Mouse (Mus musculus) lung, embryonic 16.5 days (tissue): ENCODE results near the gene Tcte1. TPM values are rescaled to one million over a fixed set of nuclear protein-coding genes. Genes with fewer than 3 reads are reported as not detected.

ENCODE experiments used
- ATAC-seq: fragments of 200-750 bp; cut with Nextera tagmentation; 2 replicates; pipeline ENCODE4 v1.8.0; 2017; ENCODE audit warnings: low read depth, mild to moderate bottlenecking, moderate library complexity
- H3K27ac ChIP-seq: fragments of 300-500 bp; sonication (generic); 2 replicates; pipeline ENCODE4 v1.5.1; 2014; ENCODE audit warnings: mild to moderate bottlenecking, control low read depth, low read length
- H3K27me3 ChIP-seq: fragments of 300-500 bp; sonication (generic); 2 replicates; pipeline ENCODE4 v1.6.1; 2014; ENCODE audit warnings: low read depth, low read length, mixed read lengths; ENCODE audit not compliant: control insufficient read depth, insufficient read depth
- H3K36me3 ChIP-seq: fragments of 300-500 bp; sonication (generic); 2 replicates; pipeline ENCODE4 v1.6.1; 2014; ENCODE audit warnings: low read length; ENCODE audit not compliant: control insufficient read depth, insufficient read depth
- H3K4me1 ChIP-seq: fragments of 300-500 bp; sonication (generic); replicated peaks from 2 replicates; pipeline ENCODE4 v1.6.1; 2014; ENCODE audit warnings: low read length, mixed read lengths; ENCODE audit not compliant: control insufficient read depth, insufficient read depth
- H3K4me2 ChIP-seq: fragments of 300-500 bp; sonication (generic); 2 replicates; pipeline ENCODE4 v1.6.1; 2014; ENCODE audit warnings: low read depth, low read length, control low read depth
- H3K4me3 ChIP-seq: fragments of 300-500 bp; sonication (generic); 2 replicates; pipeline ENCODE4 v1.5.1; 2014; ENCODE audit warnings: mild to moderate bottlenecking, low read length, control low read depth
- H3K9ac ChIP-seq: fragments of 300-500 bp; sonication (generic); 2 replicates; pipeline ENCODE4 v1.6.1; 2014; ENCODE audit warnings: low read length, control low read depth
- H3K9me3 ChIP-seq: fragments of 300-500 bp; sonication (generic); 2 replicates; pipeline ENCODE4 v1.6.1; 2016; ENCODE audit warnings: low read length; ENCODE audit not compliant: control insufficient read depth
- WGBS: fragments of 180-500 bp; shearing (Covaris S2); extraction: QIAGEN DNeasy Blood & Tissue Kit; methylation state at CpG from one replicate; pipeline ENCODE4 v1.1.7; 2014; 5-methylcytosine and 5-hydroxymethylcytosine counted together
- polyA plus RNA-seq: library from polyadenylated mRNA; unstranded; fragments of >200 nt; fragmentation: Nextera tagmentation; extraction: Ambion mirVana; gene quantifications from 2 replicates; pipeline ENCODE4 v1.2.1, GENCODE M21; 2015

Tcte1 gene
- polyA plus RNA-seq, 1 experiment from 2014 or later: 1.7 TPM

DNA sequence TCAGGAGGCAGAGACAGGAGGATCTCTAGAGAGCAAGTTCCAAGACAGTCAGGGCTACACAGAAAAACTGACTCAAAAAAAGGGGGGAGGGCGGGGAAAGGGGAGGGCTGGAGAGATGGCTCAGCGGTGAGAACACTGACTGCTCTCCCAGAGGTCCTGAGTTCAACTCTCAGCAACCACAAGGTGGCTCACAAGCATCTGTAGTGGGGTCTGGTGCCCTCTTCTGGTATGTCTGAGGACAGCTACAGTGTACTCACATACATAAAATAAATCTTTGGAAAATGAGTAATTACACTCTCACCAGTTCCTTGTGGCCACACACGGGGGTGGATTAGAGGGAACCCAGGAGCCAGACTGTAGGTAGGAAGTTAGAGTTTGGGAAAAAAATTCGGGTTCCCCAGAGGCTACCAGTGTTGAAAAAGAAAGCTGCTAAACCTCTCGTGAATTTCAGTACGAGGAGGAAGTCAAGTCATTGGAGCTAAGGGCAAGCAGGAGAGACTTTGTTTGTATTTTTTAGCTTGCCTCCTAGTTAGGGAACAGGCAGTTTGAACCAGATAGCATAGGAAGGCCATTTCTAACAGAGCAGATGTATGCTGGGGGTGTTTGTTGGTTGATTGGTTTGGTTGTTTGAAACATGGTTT, 59.6 kb downstream of the Tcte1 start:
- no peak overlapping the region for H3K9ac ChIP-seq
- no peak overlapping the region for H3K4me3 ChIP-seq
- peaks cover 10% of the 10 kb centered on the region for H3K36me3 ChIP-seq
- peaks cover 3% of the 10 kb centered on the region; the same call in 1 of the 2 replicates for H3K9me3 ChIP-seq
- no peak overlapping the region for H3K27ac ChIP-seq
- no peak for ATAC-seq
- 63% methylated on average over 6 of the region's 6 CpGs for WGBS
- peaks cover 35% of the 10 kb centered on the region for H3K4me1 ChIP-seq
- H3K27me3 ChIP-seq: no peaks in the 10 kb centered on the region
- no peak overlapping the region for H3K4me2 ChIP-seq

DNA sequence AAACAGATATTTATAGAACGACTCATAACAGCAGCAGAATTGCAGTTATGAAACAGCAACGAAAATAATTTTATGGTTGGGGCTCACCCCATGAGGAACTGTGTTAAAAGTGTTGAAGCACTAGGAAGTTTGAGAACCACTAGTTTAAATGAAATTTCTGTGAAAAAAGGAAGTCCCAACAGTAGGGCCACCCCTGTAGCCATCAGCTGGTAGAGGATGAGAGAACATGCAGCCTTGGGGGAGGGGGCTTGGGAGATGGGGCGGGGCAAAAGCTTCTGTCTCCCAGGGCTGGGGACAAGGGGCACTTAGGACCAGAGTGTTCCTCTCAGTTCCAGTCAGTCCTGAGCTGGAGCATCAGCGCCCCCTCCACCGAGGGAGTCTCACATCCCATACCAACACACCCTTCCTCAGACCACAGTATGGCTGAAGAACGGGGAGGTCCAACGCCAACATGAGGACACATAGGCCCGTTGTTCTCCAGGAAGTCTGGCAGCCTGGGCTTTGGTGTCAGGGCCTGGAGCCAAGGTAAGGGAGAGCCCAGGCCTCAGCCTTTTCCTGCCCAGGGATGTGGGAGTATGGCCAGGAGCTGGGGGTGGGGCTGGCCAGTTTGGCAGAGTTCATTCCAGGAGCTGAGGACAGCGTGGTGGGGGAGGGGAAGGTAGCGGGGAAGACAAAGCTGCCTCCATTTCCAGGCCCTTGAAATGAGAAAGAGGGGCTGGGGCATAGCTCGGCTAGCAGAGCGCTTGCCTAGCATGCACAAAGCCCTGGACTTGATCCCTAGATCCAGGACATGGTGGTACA, 61.1 kb downstream of the Tcte1 start:
- Histone ChIP-seq H3K27ac (peak overlapping the region; percentile 93), H3K4me3 (no peak overlapping the region), H3K27me3 (no peaks in the 10 kb centered on the region), H3K4me2 (peak overlapping the region; percentile 12; the same call in 1 of the 2 replicates), H3K9ac (peak overlapping the region; percentile 48), H3K36me3 (peaks cover 10% of the 10 kb centered on the region), H3K9me3 (peaks cover 3% of the 10 kb centered on the region; the same call in 1 of the 2 replicates), H3K4me1 (peaks cover 32% of the 10 kb centered on the region)
- 34% methylated on average over 12 of the region's 12 CpGs for WGBS
- ATAC-seq: peak; percentile 79

GRCm38 (mm10) chr17:45584939-45585678, 61.9 kb downstream of the Tcte1 start:
- H3K27me3 ChIP-seq: no peaks in the 10 kb centered on the region
- peak overlapping the region; percentile 12; the same call in 1 of the 2 replicates for H3K4me2 ChIP-seq
- peak overlapping the region; percentile 48 for H3K9ac ChIP-seq
- no peak overlapping the region for H3K4me3 ChIP-seq
- 22% methylated on average over 14 of the region's 14 CpGs for WGBS
- H3K9me3 ChIP-seq: peaks cover 3% of the 10 kb centered on the region; the same call in 1 of the 2 replicates
- peaks cover 32% of the 10 kb centered on the region for H3K4me1 ChIP-seq
- peak overlapping the region; percentile 93 for H3K27ac ChIP-seq
- peak; percentile 58 for ATAC-seq
- peaks cover 10% of the 10 kb centered on the region for H3K36me3 ChIP-seq

- no peak overlapping the region for H3K4me2 ChIP-seq
- peak; percentile 1; the same call in 1 of the 2 replicates for ATAC-seq
- peaks cover 10% of the 10 kb centered on the region for H3K36me3 ChIP-seq
- 69% methylated on average over 23 of the region's 23 CpGs for WGBS
- H3K4me1 ChIP-seq: peaks cover 32% of the 10 kb centered on the region
- H3K9me3 ChIP-seq: peaks cover 3% of the 10 kb centered on the region; the same call in 1 of the 2 replicates
- peak overlapping the region; percentile 93 for H3K27ac ChIP-seq
- H3K27me3 ChIP-seq: no peaks in the 10 kb centered on the region
- no peak overlapping the region for H3K4me3 ChIP-seq
- peak overlapping the region; percentile 8; the same call in 1 of the 2 replicates for H3K9ac ChIP-seq
These were observed 62.7 kb downstream of the Tcte1 start for GRCm38 (mm10) chr17:45585725-45586448.

- Histone ChIP-seq H3K4me1 (peaks cover 30% of the 10 kb centered on the region), H3K36me3 (peaks cover 10% of the 10 kb centered on the region), H3K9me3 (peaks cover 3% of the 10 kb centered on the region; the same call in 1 of the 2 replicates), H3K4me2 (no peak overlapping the region), H3K9ac (no peak overlapping the region), H3K27me3 (no peaks in the 10 kb centered on the region), H3K27ac (peak overlapping the region; percentile 93), H3K4me3 (no peak overlapping the region)
- 97% methylated on average over 3 of the region's 3 CpGs for WGBS
- ATAC-seq: no peak
These were observed 63.2 kb downstream of the Tcte1 start for GRCm38 (mm10) chr17:45586449-45586837.

GRCm38 (mm10) chr17:45588370-45588769, 65.1 kb downstream of the Tcte1 start:
- Histone ChIP-seq H3K4me2 (no peak overlapping the region), H3K27ac (no peak overlapping the region), H3K9ac (no peak overlapping the region), H3K27me3 (no peaks in the 10 kb centered on the region), H3K9me3 (peaks cover 3% of the 10 kb centered on the region; the same call in 1 of the 2 replicates), H3K36me3 (peaks cover 10% of the 10 kb centered on the region), H3K4me1 (peaks cover 43% of the 10 kb centered on the region), H3K4me3 (no peak overlapping the region)
- 86% methylated on average over 7 of the region's 7 CpGs for WGBS
- ATAC-seq: no peak

DNA sequence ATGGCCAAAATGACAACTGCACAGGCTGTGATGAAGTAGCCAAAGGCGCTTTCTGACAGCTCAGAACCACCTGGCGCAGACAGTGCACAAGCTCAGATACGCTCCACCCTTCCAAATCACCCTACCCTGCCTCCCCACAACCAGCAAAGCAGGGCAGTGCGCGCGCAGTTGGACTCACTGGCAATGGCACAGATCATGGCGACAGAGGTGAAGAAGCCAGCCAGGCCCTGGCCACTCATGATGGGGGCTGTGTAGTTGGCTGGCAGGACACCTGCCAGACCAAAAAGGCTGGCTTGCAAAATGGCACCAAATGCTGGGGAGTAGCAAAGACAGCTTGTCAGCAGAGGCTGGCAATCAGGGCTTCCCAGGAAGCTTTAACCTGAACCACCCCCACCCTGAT, 66.0 kb downstream of the Tcte1 start:
- no peak for ATAC-seq
- no peak overlapping the region for H3K4me2 ChIP-seq
- H3K9ac ChIP-seq: no peak overlapping the region
- no peaks in the 10 kb centered on the region for H3K27me3 ChIP-seq
- no peak overlapping the region for H3K27ac ChIP-seq
- no peak overlapping the region for H3K4me3 ChIP-seq
- WGBS: 94% methylated on average over 7 of the region's 7 CpGs
- H3K4me1 ChIP-seq: peaks cover 43% of the 10 kb centered on the region
- peaks cover 10% of the 10 kb centered on the region for H3K36me3 ChIP-seq
- H3K9me3 ChIP-seq: peaks cover 3% of the 10 kb centered on the region; the same call in 1 of the 2 replicates

DNA sequence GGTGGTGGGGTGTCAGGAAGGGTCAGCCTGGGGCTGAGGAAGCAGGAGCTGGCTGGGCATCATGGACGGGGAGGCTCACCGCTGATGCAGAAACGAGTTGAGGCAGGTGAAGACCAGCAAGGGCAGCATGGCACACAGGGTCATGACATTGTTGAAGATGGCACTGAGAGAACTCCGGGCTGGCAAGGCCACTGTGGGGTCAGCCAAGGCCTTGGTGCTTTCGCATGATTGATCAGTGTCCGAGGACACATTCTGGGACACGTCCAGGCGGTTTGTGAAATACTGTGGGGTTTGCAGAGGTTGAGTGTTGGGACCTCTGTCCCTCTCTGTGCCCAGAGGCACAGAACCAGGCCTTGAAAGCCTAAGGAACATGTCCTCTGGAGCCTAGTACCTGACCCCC, 66.6 kb downstream of the Tcte1 start:
- H3K4me2 ChIP-seq: no peak overlapping the region
- no peak overlapping the region for H3K9ac ChIP-seq
- no peaks in the 10 kb centered on the region for H3K27me3 ChIP-seq
- ATAC-seq: no peak
- peaks cover 10% of the 10 kb centered on the region for H3K36me3 ChIP-seq
- H3K4me1 ChIP-seq: peaks cover 43% of the 10 kb centered on the region
- H3K9me3 ChIP-seq: peaks cover 3% of the 10 kb centered on the region; the same call in 1 of the 2 replicates
- H3K27ac ChIP-seq: no peak overlapping the region
- no peak overlapping the region for H3K4me3 ChIP-seq
- 90% methylated on average over 8 of the region's 8 CpGs for WGBS
